Mouse (Mus musculus) liver, postnatal 0 days (tissue): ENCODE measurements around the gene D130043K22Rik. TPM values are rescaled to one million over a fixed set of nuclear protein-coding genes. Genes with fewer than 3 reads are reported as not detected.
A peak's percentile ranks its signal among the peaks of the same experiment; 100 is the strongest.
"Not testable (repeated sequence)": the region's sequence is repeated elsewhere in the genome, so short reads cannot be mapped to it uniquely, and the experiment has no call there.

Experiments
- ATAC-seq: fragments of 200-750 bp; cut with Nextera tagmentation; 2 replicates; pipeline ENCODE4 v1.8.0; 2017; ENCODE audit warnings: mild to moderate bottlenecking, moderate library complexity
- DNase-seq: peaks from one replicate; pipeline ENCODE4 v3.0.0-alpha.2; 2016
- H3K27ac ChIP-seq: fragments of 300-500 bp; sonication (generic); 2 replicates; pipeline ENCODE4 v1.5.1; 2014; ENCODE audit warnings: antibody characterized with exemption, moderate library complexity, mild to moderate bottlenecking, low read depth
- H3K27me3 ChIP-seq: fragments of 300-500 bp; sonication (generic); 2 replicates; pipeline ENCODE4 v1.6.1; 2014; ENCODE audit warnings: low read length, control low read depth, mixed read lengths; ENCODE audit not compliant: insufficient read depth
- H3K36me3 ChIP-seq: fragments of 300-500 bp; sonication (generic); replicated peaks from 2 replicates; pipeline ENCODE4 v1.6.1; 2014; ENCODE audit warnings: mild to moderate bottlenecking, control low read depth, low read length, moderate library complexity, mixed read lengths; ENCODE audit not compliant: insufficient read depth
- H3K4me1 ChIP-seq: fragments of 300-500 bp; sonication (generic); 2 replicates; pipeline ENCODE4 v1.6.1; 2014; ENCODE audit warnings: antibody characterized with exemption, mild to moderate bottlenecking, control low read depth; ENCODE audit not compliant: insufficient read depth
- H3K4me2 ChIP-seq: fragments of 300-500 bp; sonication (generic); 2 replicates; pipeline ENCODE4 v1.6.1; 2014; ENCODE audit warnings: low read depth, mild to moderate bottlenecking, low read length, moderate library complexity, mixed read lengths
- H3K4me3 ChIP-seq: fragments of 300-500 bp; sonication (generic); 2 replicates; pipeline ENCODE4 v1.5.1; 2014; ENCODE audit warnings: low read depth, low read length
- H3K9ac ChIP-seq: fragments of 300-500 bp; sonication (generic); replicated peaks from 2 replicates; pipeline ENCODE4 v1.6.1; 2014; ENCODE audit warnings: mild to moderate bottlenecking, moderate library complexity
- H3K9me3 ChIP-seq: fragments of 300-500 bp; sonication (generic); 2 replicates; pipeline ENCODE4 v1.6.1; 2016; ENCODE audit warnings: mild to moderate bottlenecking, control low read depth, low read length, mixed read lengths
- CTCF ChIP-seq: sonication (generic); IDR thresholded peaks from 2 replicates; pipeline ENCODE4 v1.5.1; 2016; ENCODE audit warnings: antibody characterized with exemption, low read depth
- EP300 ChIP-seq: IDR thresholded peaks from 2 replicates; pipeline ENCODE4 v1.6.1; 2016; ENCODE audit warnings: antibody characterized with exemption, low read depth, mild to moderate bottlenecking
- WGBS: fragments of 180-500 bp; shearing (Covaris S2); extraction: QIAGEN DNeasy Blood & Tissue Kit; methylation state at CpG from one replicate; pipeline ENCODE4 v1.1.7; 2014; ENCODE audit not compliant: insufficient replicate concordance; 5-methylcytosine and 5-hydroxymethylcytosine counted together
- polyA plus RNA-seq: library from polyadenylated mRNA; unstranded; fragments of >200 nt; fragmentation: Nextera tagmentation; extraction: Ambion mirVana; gene quantifications from 2 replicates; pipeline ENCODE4 v1.2.1, GENCODE M21; 2015

Gene D130043K22Rik
- polyA plus RNA-seq, 1 experiment from 2014 or later, result 0.48 TPM

GRCm38 (mm10) chr13:24830756-24831352 lies 14.1 kb upstream of the D130043K22Rik start:
- H3K4me3 ChIP-seq, result peak overlapping the region; percentile 79
- H3K4me1 ChIP-seq, result peaks cover 19% of the 10 kb centered on the region
- peak overlapping the region; percentile 86 for H3K27ac ChIP-seq
- H3K4me2 ChIP-seq, result peak overlapping the region; percentile 82
- H3K36me3 ChIP-seq, result peaks cover 3% of the 10 kb centered on the region
- 2% methylated on average over 20 of the region's 20 CpGs for WGBS
- H3K27me3 ChIP-seq, result no peaks in the 10 kb centered on the region
- ATAC-seq, result no peak
- H3K9me3 ChIP-seq, result no peaks in the 10 kb centered on the region
- DNase-seq, result no peak
- TF ChIP-seq EP300, result no peak
- TF ChIP-seq CTCF, result no peak
- H3K9ac ChIP-seq, result peak overlapping the region; percentile 70

- DNase-seq (peak; percentile 99), ATAC-seq (peak; percentile 98)
- H3K4me3 ChIP-seq, result peak within 1 kb of the TSS; percentile 79
- peak within 1 kb of the TSS; percentile 86 for H3K27ac ChIP-seq
- TF ChIP-seq EP300 (no peak), CTCF (peak; percentile 21; the same call in 1 of the 2 replicates)
- H3K36me3 ChIP-seq, result peaks cover 5% of the 10 kb centered on the region
- under 1% methylated on average over 83 of the region's 90 CpGs for WGBS
- H3K9ac ChIP-seq, result peak within 1 kb of the TSS; percentile 83
- H3K9me3 ChIP-seq, result no peaks in the 10 kb centered on the region
- H3K27me3 ChIP-seq, result no peaks in the 10 kb centered on the region
- H3K4me1 ChIP-seq, result peaks cover 25% of the 10 kb centered on the region
- H3K4me2 ChIP-seq, result peak within 1 kb of the TSS; percentile 82
Measured at GRCm38 (mm10) chr13:24831353-24832130, 13.4 kb upstream of the D130043K22Rik start, which contains the start of the genes Acot13 and Tdp2. TSS of gene Acot13 (minus strand) at chr13:24831540. TSS of gene Tdp2 (plus strand) at chr13:24831679.

- peaks cover 25% of the 10 kb centered on the region for H3K4me1 ChIP-seq
- H3K36me3 ChIP-seq, result peaks cover 5% of the 10 kb centered on the region
- no peak for TF ChIP-seq EP300
- TF ChIP-seq CTCF, result no peak
- peak overlapping the region; percentile 82 for H3K4me2 ChIP-seq
- no peaks in the 10 kb centered on the region for H3K27me3 ChIP-seq
- DNase-seq, result no peak
- WGBS, result 3% methylated on average over 19 of the region's 21 CpGs
- H3K9ac ChIP-seq, result peak overlapping the region; percentile 83
- H3K9me3 ChIP-seq, result no peaks in the 10 kb centered on the region
- no peak for ATAC-seq
- H3K27ac ChIP-seq, result peak overlapping the region; percentile 86
- H3K4me3 ChIP-seq, result peak overlapping the region; percentile 79
Measured at GRCm38 (mm10) chr13:24832131-24832810, 12.7 kb upstream of the D130043K22Rik start.

GRCm38 (mm10) chr13:24832811-24833155 lies 12.2 kb upstream of the D130043K22Rik start:
- H3K9me3 ChIP-seq, result no peaks in the 10 kb centered on the region
- H3K9ac ChIP-seq, result peak overlapping the region; percentile 83
- peaks cover 5% of the 10 kb centered on the region for H3K36me3 ChIP-seq
- H3K27me3 ChIP-seq, result no peaks in the 10 kb centered on the region
- 0 out of 2 replicates have a peak overlapping the region, but pooled peaks have one; percentile 20 for H3K27ac ChIP-seq
- DNase-seq, result no peak
- WGBS, result 39% methylated on average over 2 of the region's 2 CpGs
- H3K4me1 ChIP-seq, result peaks cover 25% of the 10 kb centered on the region
- no peak for ATAC-seq
- TF ChIP-seq EP300 (no peak), CTCF (no peak)
- H3K4me3 ChIP-seq, result peak overlapping the region; percentile 79
- H3K4me2 ChIP-seq, result peak overlapping the region; percentile 82

- ATAC-seq, H3K4me2 ChIP-seq, H3K27ac ChIP-seq, H3K9me3 ChIP-seq, H3K27me3 ChIP-seq, H3K9ac ChIP-seq, H3K4me3 ChIP-seq, DNase-seq: not testable (repeated sequence)
- Histone ChIP-seq H3K4me1 (peaks cover 18% of the 10 kb centered on the region), H3K36me3 (peaks cover 32% of the 10 kb centered on the region)
- 89% methylated on average over 8 of the region's 8 CpGs for WGBS
Measured at GRCm38 (mm10) chr13:24837765-24838164, 7.2 kb upstream of the D130043K22Rik start.

GRCm38 (mm10) chr13:24839831-24840230 lies 5.1 kb upstream of the D130043K22Rik start:
- H3K27me3 ChIP-seq, result no peaks in the 10 kb centered on the region
- TF ChIP-seq EP300 (no peak), CTCF (no peak)
- H3K36me3 ChIP-seq, result peaks cover 32% of the 10 kb centered on the region
- H3K9ac ChIP-seq, result no peak overlapping the region
- DNase-seq (no peak), ATAC-seq (no peak)
- H3K4me2 ChIP-seq, result no peak overlapping the region
- H3K9me3 ChIP-seq, result no peaks in the 10 kb centered on the region
- H3K4me1 ChIP-seq, result peaks cover 10% of the 10 kb centered on the region
- WGBS, result 50% methylated on average over 3 of the region's 3 CpGs
- H3K4me3 ChIP-seq, result no peak overlapping the region
- no peak overlapping the region for H3K27ac ChIP-seq
